Mouse (Mus musculus) spleen, adult 2 months (tissue): ENCODE measurements around the gene Inhbe. TPM values are rescaled to one million over a fixed set of nuclear protein-coding genes. Genes with fewer than 3 reads are reported as not detected.

Experiments used
- DNase-seq, 2 experiments: peaks; one replicate each; pipeline versions ENCODE4 v3.0.0 to v3.0.0-alpha.2; 2012 to 2021; ENCODE audit warnings: low spot score in 2 of 2, low read depth in 1 of 2
- H3K27ac ChIP-seq: fragments of 200-500 bp; 2 replicates; pipeline ENCODE4 v1.5.1; 2012; ENCODE audit warnings: low read length, inconsistent platforms; ENCODE audit not compliant: insufficient read depth
- H3K27me3 ChIP-seq: fragments of 200-500 bp; 2 replicates; pipeline ENCODE4 v1.6.1; 2012; ENCODE audit warnings: mild to moderate bottlenecking, moderate library complexity, low read length, inconsistent platforms; ENCODE audit not compliant: control insufficient read depth, insufficient read depth
- H3K36me3 ChIP-seq: fragments of 200-500 bp; 2 replicates; pipeline ENCODE4 v1.6.1; 2012; ENCODE audit warnings: mild to moderate bottlenecking, low read length, inconsistent platforms; ENCODE audit not compliant: control insufficient read depth, insufficient read depth
- H3K4me1 ChIP-seq: fragments of 200-500 bp; 2 replicates; pipeline ENCODE4 v1.6.1; 2011; ENCODE audit warnings: inconsistent platforms; ENCODE audit not compliant: control insufficient read depth, insufficient read depth, insufficient read length
- H3K4me3 ChIP-seq: fragments of 200-500 bp; 2 replicates; pipeline ENCODE4 v1.5.1; 2011; ENCODE audit warnings: mild to moderate bottlenecking, inconsistent platforms; ENCODE audit not compliant: insufficient read depth, insufficient read length; ENCODE audit errors: extremely low read depth
- CTCF ChIP-seq: fragments of 200-500 bp; IDR thresholded peaks from 2 replicates; pipeline ENCODE4 v1.5.1; 2011; ENCODE audit warnings: mild to moderate bottlenecking, inconsistent platforms; ENCODE audit not compliant: insufficient read depth, insufficient read length, insufficient replicate concordance; ENCODE audit errors: extremely low read depth
- POLR2A ChIP-seq: fragments of 200-500 bp; IDR thresholded peaks from 2 replicates; pipeline ENCODE4 v1.6.1; 2011; ENCODE audit warnings: low read depth, low read length, inconsistent platforms
- WGBS: fragments of 180-500 bp; shearing (Covaris S2); methylation state at CpG from one replicate; pipeline ENCODE4 v1.1.7; 2018; 5-methylcytosine and 5-hydroxymethylcytosine counted together
- polyA plus RNA-seq: library from polyadenylated mRNA; depleted of rRNA; stranded (reverse); fragments of >200 nt; gene quantifications from 2 replicates; pipeline ENCODE4 v1.2.3, GENCODE M21; 2012

Inhbe gene
- polyA plus RNA-seq, 1 experiment: not detected

- H3K4me3 ChIP-seq: no peak overlapping the region
- H3K27me3 ChIP-seq: no peaks in the 10 kb centered on the region
- H3K4me1 ChIP-seq: no peaks in the 10 kb centered on the region; the same call in 1 of the 2 replicates
- WGBS: 88% methylated on average over 11 of the region's 11 CpGs
- H3K36me3 ChIP-seq: no peaks in the 10 kb centered on the region
- no peak overlapping the region for H3K27ac ChIP-seq
- TF ChIP-seq CTCF: no peak
- no peak for TF ChIP-seq POLR2A
- DNase-seq: no peak
Observed at GRCm38 (mm10) chr10:127352766-127353165, 1.4 kb downstream of the Inhbe start.

GRCm38 (mm10) chr10:127352187-127352586 lies 2.0 kb downstream of the Inhbe start:
- H3K27ac ChIP-seq: no peak overlapping the region

GRCm38 (mm10) chr10:127351719-127352118 lies 2.5 kb downstream of the Inhbe start:
- DNase-seq: no peak
- WGBS: 88% methylated on average over 8 of the region's 8 CpGs
- Histone ChIP-seq H3K4me1 (no peaks in the 10 kb centered on the region; the same call in 1 of the 2 replicates), H3K36me3 (no peaks in the 10 kb centered on the region), H3K27ac (no peak overlapping the region), H3K4me3 (no peak overlapping the region), H3K27me3 (no peaks in the 10 kb centered on the region)
- TF ChIP-seq POLR2A (no peak), CTCF (no peak)

More at GRCm38 (mm10) chr10:127352187-127352586, 2.0 kb downstream of the Inhbe start:
- Histone ChIP-seq H3K27me3 (no peaks in the 10 kb centered on the region), H3K36me3 (no peaks in the 10 kb centered on the region), H3K4me1 (no peaks in the 10 kb centered on the region; the same call in 1 of the 2 replicates), H3K4me3 (no peak overlapping the region)
- DNase-seq: no peak
- no peak for TF ChIP-seq POLR2A
- no peak for TF ChIP-seq CTCF
- 86% methylated on average over 9 of the region's 9 CpGs for WGBS

GRCm38 (mm10) chr10:127351285-127351595 lies 3.0 kb downstream of the Inhbe start:
- Histone ChIP-seq H3K4me1 (no peaks in the 10 kb centered on the region; the same call in 1 of the 2 replicates), H3K27me3 (no peaks in the 10 kb centered on the region), H3K27ac (no peak overlapping the region), H3K36me3 (no peaks in the 10 kb centered on the region), H3K4me3 (no peak overlapping the region)
- TF ChIP-seq CTCF (no peak), POLR2A (no peak)
- 91% methylated on average over 8 of the region's 8 CpGs for WGBS
- no peak for DNase-seq

- no peak overlapping the region; the same call in 1 of the 2 replicates for H3K4me3 ChIP-seq
- TF ChIP-seq CTCF (peak; percentile 87), POLR2A (no peak)
- no peak overlapping the region for H3K27ac ChIP-seq
- H3K27me3 ChIP-seq: no peaks in the 10 kb centered on the region
- H3K36me3 ChIP-seq: no peaks in the 10 kb centered on the region
- H3K4me1 ChIP-seq: no peaks in the 10 kb centered on the region; the same call in 1 of the 2 replicates
- DNase-seq: peak; percentile 23 to 64
- 14% methylated on average over 24 of the region's 24 CpGs for WGBS
Observed at GRCm38 (mm10) chr10:127350594-127351284, 3.5 kb downstream of the Inhbe start.

- no peak overlapping the region for H3K27ac ChIP-seq
- no peak overlapping the region for H3K4me3 ChIP-seq
Observed at GRCm38 (mm10) chr10:127349810-127350209, 4.4 kb downstream of the Inhbe start.

GRCm38 (mm10) chr10:127348957-127349356 lies 5.3 kb downstream of the Inhbe start:
- no peak for DNase-seq
- Histone ChIP-seq H3K4me1 (no peaks in the 10 kb centered on the region; the same call in 1 of the 2 replicates), H3K27ac (no peak overlapping the region), H3K36me3 (no peaks in the 10 kb centered on the region), H3K4me3 (no peak overlapping the region), H3K27me3 (no peaks in the 10 kb centered on the region)
- WGBS: 80% methylated on average over 4 of the region's 4 CpGs
- TF ChIP-seq CTCF (no peak), POLR2A (no peak)

More at GRCm38 (mm10) chr10:127349810-127350209, 4.4 kb downstream of the Inhbe start:
- WGBS: 81% methylated on average over 8 of the region's 8 CpGs
- no peaks in the 10 kb centered on the region; the same call in 1 of the 2 replicates for H3K4me1 ChIP-seq
- no peaks in the 10 kb centered on the region for H3K36me3 ChIP-seq
- no peak for DNase-seq
- TF ChIP-seq POLR2A: no peak
- TF ChIP-seq CTCF: no peak
- H3K27me3 ChIP-seq: no peaks in the 10 kb centered on the region
